Mouse (Mus musculus): ENCODE data around the gene Gm13889. TPM values are rescaled to one million over a fixed set of nuclear protein-coding genes. Genes with fewer than 3 reads are reported as not detected.

The Gm13889 gene
- polyA plus RNA-seq, 1 experiment from 2014 or later: 26.4 TPM

DNA sequence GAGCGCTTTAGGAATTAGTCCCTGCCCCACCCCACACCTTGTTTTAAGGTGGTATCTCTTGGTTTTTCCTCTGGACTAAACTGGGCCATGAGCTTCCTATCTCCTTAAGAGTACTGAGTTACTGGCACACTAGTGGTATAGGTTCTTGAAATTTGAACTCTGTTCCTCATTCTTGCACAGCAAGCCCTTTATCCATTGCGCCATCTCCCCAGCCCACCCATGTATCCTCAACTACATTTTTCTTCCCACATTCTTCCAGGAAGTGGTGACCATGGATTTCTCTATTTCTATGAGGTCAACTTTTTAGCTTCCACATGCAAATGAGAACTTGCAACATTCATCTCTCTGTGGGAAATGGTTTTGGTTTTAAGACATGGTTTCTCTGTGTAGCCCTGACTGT, 43.4 kb downstream of the Gm13889 start:
- Histone ChIP-seq H3K4me1 (no peaks in the 10 kb centered on the region), H3K9ac (no peak overlapping the region), H3K9me3 (no peaks in the 10 kb centered on the region), H3K27ac (no peak overlapping the region), H3K27me3 (replicated peaks) (no peaks in the 10 kb centered on the region), H3K36me3 (no peaks in the 10 kb centered on the region), H3K4me3 (replicated peaks) (no peak overlapping the region), H3K4me2 (no peak overlapping the region)
- WGBS: 77% methylated on average over 2 of the region's 2 CpGs
- no peak for ATAC-seq (ENCODE audit: insufficient read depth, low FRiP score, low read depth)

DNA sequence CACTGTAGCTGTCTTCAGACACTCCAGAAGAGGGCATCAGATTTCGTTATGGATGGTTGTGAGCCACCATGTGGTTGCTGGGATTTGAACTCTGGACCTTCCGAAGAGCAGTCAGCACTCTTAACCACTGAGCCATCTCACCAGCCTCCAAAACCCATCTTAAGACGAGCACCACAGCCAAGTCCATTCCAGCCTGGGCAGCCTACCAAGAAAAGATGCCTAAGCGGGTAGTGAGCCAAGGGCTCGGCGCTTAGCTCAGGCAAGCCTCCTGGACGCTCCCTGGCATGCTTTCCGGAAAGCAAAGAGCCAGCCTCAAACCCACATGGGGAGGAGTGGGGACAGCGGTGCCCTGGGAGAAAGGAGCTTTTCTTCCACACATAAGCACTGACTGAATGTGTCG, 45.1 kb downstream of the Gm13889 start:
- no peak overlapping the region for H3K4me3 ChIP-seq (replicated peaks)
- ATAC-seq (ENCODE audit: insufficient read depth, low FRiP score, low read depth): no peak
- no peaks in the 10 kb centered on the region for H3K9me3 ChIP-seq
- H3K36me3 ChIP-seq: no peaks in the 10 kb centered on the region
- no peak overlapping the region for H3K9ac ChIP-seq
- WGBS: 81% methylated on average over 10 of the region's 10 CpGs
- H3K4me1 ChIP-seq: no peaks in the 10 kb centered on the region
- no peaks in the 10 kb centered on the region for H3K27me3 ChIP-seq (replicated peaks)
- no peak overlapping the region for H3K4me2 ChIP-seq
- no peak overlapping the region for H3K27ac ChIP-seq

DNA sequence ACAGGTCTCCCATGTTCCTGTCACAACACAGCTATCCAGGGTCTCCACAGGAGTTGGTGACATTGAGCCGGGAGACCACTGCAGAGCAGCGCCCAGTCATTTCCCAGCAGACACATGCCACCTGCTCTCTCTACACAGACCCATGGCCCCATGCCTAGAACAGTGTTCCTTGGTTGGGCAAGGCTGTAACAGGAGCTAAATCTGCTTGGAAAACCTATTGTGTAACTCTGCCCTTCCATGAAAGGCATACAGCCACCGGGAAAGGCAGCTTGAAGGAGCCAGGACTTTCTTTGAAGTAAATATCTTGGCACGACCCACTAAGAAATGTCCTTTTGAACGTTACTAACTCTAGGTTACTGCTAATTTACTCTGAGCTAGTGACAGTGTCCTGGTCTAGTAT, 47.3 kb downstream of the Gm13889 start:
- H3K4me2 ChIP-seq: no peak overlapping the region
- H3K27ac ChIP-seq: no peak overlapping the region
- no peaks in the 10 kb centered on the region for H3K9me3 ChIP-seq
- no peaks in the 10 kb centered on the region for H3K36me3 ChIP-seq
- no peak overlapping the region for H3K9ac ChIP-seq
- H3K4me1 ChIP-seq: no peaks in the 10 kb centered on the region
- WGBS: 60% methylated on average over 5 of the region's 5 CpGs
- H3K4me3 ChIP-seq (replicated peaks): no peak overlapping the region
- ATAC-seq (ENCODE audit: insufficient read depth, low FRiP score, low read depth): no peak
- no peaks in the 10 kb centered on the region for H3K27me3 ChIP-seq (replicated peaks)

DNA sequence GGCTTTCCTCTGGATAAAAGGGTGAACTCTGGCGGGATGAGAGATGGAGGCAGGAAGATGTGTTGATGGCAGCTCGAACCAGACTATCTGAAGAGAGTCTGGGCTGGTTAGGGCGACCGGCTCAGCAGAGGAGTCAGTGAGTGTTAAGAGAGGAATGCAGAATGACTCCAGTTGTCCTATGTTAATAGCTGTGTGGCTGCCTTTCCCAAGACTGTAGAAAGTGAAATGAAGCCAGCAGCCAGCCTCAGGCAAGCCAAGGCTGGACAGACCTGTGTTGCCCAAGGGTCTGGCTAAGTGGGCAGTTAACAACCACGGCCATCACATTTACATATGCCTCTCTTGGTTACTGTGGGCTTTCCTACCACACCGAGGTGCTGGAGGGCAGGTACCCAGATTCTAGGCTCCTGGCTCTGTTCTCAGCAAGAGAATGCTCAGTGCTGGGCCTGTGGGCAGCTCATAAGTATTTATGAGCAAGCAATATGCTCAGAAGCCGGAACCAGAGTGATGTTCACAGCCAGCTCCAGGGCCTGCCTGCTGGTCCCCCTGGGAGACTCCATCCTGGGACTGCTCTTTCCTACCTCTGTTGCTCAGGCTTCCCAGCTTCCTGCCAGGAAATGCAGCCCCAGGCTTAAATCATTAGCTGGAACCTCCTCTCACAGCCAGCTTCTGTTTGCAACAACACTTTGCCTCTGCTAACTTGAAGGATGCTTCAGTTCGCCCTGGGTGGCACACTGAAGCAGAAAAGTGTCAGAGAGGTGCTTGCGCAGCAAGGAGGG, 49.3 kb downstream of the Gm13889 start:
- Histone ChIP-seq H3K4me2 (no peak overlapping the region), H3K27ac (no peak overlapping the region), H3K4me3 (replicated peaks) (no peak overlapping the region), H3K4me1 (no peaks in the 10 kb centered on the region), H3K9ac (no peak overlapping the region), H3K36me3 (no peaks in the 10 kb centered on the region), H3K9me3 (no peaks in the 10 kb centered on the region), H3K27me3 (replicated peaks) (no peaks in the 10 kb centered on the region)
- no peak for ATAC-seq (ENCODE audit: insufficient read depth, low FRiP score, low read depth)
- 54% methylated on average over 9 of the region's 9 CpGs for WGBS

DNA sequence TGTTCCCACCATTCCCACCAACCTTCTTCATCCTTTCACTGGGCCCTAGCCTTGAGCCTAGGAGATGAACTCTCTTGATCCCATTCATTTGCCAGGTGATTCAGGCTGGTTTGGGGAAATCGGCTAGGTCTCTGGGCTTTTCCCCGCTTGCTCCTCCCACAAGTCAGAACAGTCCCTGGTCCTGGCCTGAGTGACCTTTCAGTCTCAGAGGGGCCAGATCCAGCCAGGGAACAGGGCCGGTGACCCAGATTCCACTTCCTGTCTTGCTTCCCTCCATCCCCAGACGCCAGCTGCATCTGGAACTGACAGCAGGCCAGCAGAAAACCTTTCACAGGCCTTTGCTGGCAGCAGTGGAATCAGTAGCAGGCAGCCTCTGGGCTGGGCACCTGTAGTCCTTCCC, 50.7 kb downstream of the Gm13889 start:
- no peak for ATAC-seq (ENCODE audit: insufficient read depth, low FRiP score, low read depth)
- no peaks in the 10 kb centered on the region; the same call in 1 of the 2 replicates for H3K27me3 ChIP-seq (replicated peaks)
- WGBS: 44% methylated on average over 4 of the region's 4 CpGs

More for the DNA sequence above, 50.7 kb downstream of the Gm13889 start:
- Histone ChIP-seq H3K4me3 (replicated peaks) (no peak overlapping the region), H3K9ac (no peak overlapping the region), H3K4me2 (no peak overlapping the region), H3K27ac (no peak overlapping the region), H3K4me1 (no peaks in the 10 kb centered on the region), H3K36me3 (no peaks in the 10 kb centered on the region), H3K9me3 (no peaks in the 10 kb centered on the region)

Other genes with a start within 250 kb of the Gm13889 start
- 102 and 109 TPM in 2 replicates for gene Ext2, start 134.6 kb downstream of the Gm13889 start, polyA plus RNA-seq (2015; fragmentation: Nextera tagmentation; extraction: Ambion mirVana)
- gene Accs, start 107.3 kb downstream of the Gm13889 start, polyA plus RNA-seq (2015; fragmentation: Nextera tagmentation; extraction: Ambion mirVana): 5.3 and 7.4 TPM in 2 replicates
- gene Accsl, start 88.0 kb downstream of the Gm13889 start, polyA plus RNA-seq (2015; fragmentation: Nextera tagmentation; extraction: Ambion mirVana): 0.31 TPM in 1 of 2 replicates, not detected in the other
- not detected in 2 replicates for gene Gm27027, start 39.2 kb upstream of the Gm13889 start, polyA plus RNA-seq (2015; fragmentation: Nextera tagmentation; extraction: Ambion mirVana)
- 62.7 TPM in 2 replicates for gene Alkbh3, start 53.6 kb upstream of the Gm13889 start, polyA plus RNA-seq (2015; fragmentation: Nextera tagmentation; extraction: Ambion mirVana)
- gene Hsd17b12, start 200.8 kb upstream of the Gm13889 start, polyA plus RNA-seq (2015; fragmentation: Nextera tagmentation; extraction: Ambion mirVana): 135 and 138 TPM in 2 replicates